Mouse (Mus musculus): ENCODE measurements at regions not wholly inside any gene's neighbourhood (a gene's known extent, or its start where the extent isn't known, plus 50 kb on each side); places are given as distances from the start of the nearest gene placed in this dataset.

GRCm38 (mm10) chr6:50742009-50742408 is 87.8 kb upstream of the Npvf start:
- Histone ChIP-seq H3K4me1 (ENCODE audit: control insufficient read depth, insufficient read depth, low read length) (no peaks in the 10 kb centered on the region; the same call in 1 of the 2 replicates), H3K4me3 (replicated peaks; ENCODE audit: control insufficient read depth, low read depth, low read length) (no peak overlapping the region), H3K27ac (ENCODE audit: control insufficient read depth, insufficient read depth, low read depth, low read length, poor library complexity) (no peak overlapping the region)
- 72% methylated on average over 4 of the region's 4 CpGs for WGBS
- TF ChIP-seq CTCF (IDR thresholded peaks at IDR 0.05; ENCODE audit: control insufficient read depth, insufficient read depth, low read length) (no peak), POLR2A (IDR thresholded peaks at IDR 0.05; ENCODE audit: borderline replicate concordance, control insufficient read depth, low read depth, low read length) (no peak)

- Histone ChIP-seq H3K27ac (ENCODE audit: control insufficient read depth, insufficient read depth, low read depth, low read length, poor library complexity) (no peak overlapping the region), H3K4me3 (replicated peaks; ENCODE audit: control insufficient read depth, low read depth, low read length) (no peak overlapping the region), H3K4me1 (ENCODE audit: control insufficient read depth, insufficient read depth, low read length) (no peaks in the 10 kb centered on the region; the same call in 1 of the 2 replicates)
- WGBS, result 62% methylated on average over 6 of the region's 6 CpGs
- no peak for TF ChIP-seq POLR2A (IDR thresholded peaks at IDR 0.05; ENCODE audit: borderline replicate concordance, control insufficient read depth, low read depth, low read length)
- TF ChIP-seq CTCF (IDR thresholded peaks at IDR 0.05; ENCODE audit: control insufficient read depth, insufficient read depth, low read length), result no peak
These were observed 90.4 kb upstream of the Npvf start for GRCm38 (mm10) chr6:50744462-50745166.

- Histone ChIP-seq H3K4me3 (replicated peaks; ENCODE audit: control insufficient read depth, low read depth, low read length) (no peak overlapping the region), H3K27ac (ENCODE audit: control insufficient read depth, insufficient read depth, low read depth, low read length, poor library complexity) (no peak overlapping the region), H3K4me1 (ENCODE audit: control insufficient read depth, insufficient read depth, low read length) (no peaks in the 10 kb centered on the region)
- WGBS, result 78% methylated on average over 7 of the region's 7 CpGs
- TF ChIP-seq CTCF (IDR thresholded peaks at IDR 0.05; ENCODE audit: control insufficient read depth, insufficient read depth, low read length), result no peak
- no peak for TF ChIP-seq POLR2A (IDR thresholded peaks at IDR 0.05; ENCODE audit: borderline replicate concordance, control insufficient read depth, low read depth, low read length)
These were observed 98.9 kb upstream of the Npvf start for GRCm38 (mm10) chr6:50753151-50753550.

- 79% methylated on average over 12 of the region's 12 CpGs for WGBS
- no peak overlapping the region for H3K27ac ChIP-seq (ENCODE audit: control insufficient read depth, insufficient read depth, low read depth, low read length, poor library complexity)
- H3K4me1 ChIP-seq (ENCODE audit: control insufficient read depth, insufficient read depth, low read length), result no peaks in the 10 kb centered on the region
These were observed 100.5 kb upstream of the Npvf start for GRCm38 (mm10) chr6:50754786-50755185.

GRCm38 (mm10) chr6:50760367-50760766 is 106.1 kb upstream of the Npvf start:
- H3K27ac ChIP-seq (ENCODE audit: control insufficient read depth, insufficient read depth, low read depth, low read length, poor library complexity), result no peak overlapping the region
- no peak overlapping the region for H3K4me3 ChIP-seq (replicated peaks; ENCODE audit: control insufficient read depth, low read depth, low read length)
- no peak for TF ChIP-seq POLR2A (IDR thresholded peaks at IDR 0.05; ENCODE audit: borderline replicate concordance, control insufficient read depth, low read depth, low read length)
- TF ChIP-seq CTCF (IDR thresholded peaks at IDR 0.05; ENCODE audit: control insufficient read depth, insufficient read depth, low read length), result no peak
- 70% methylated on average over 6 of the region's 6 CpGs for WGBS
- no peaks in the 10 kb centered on the region for H3K4me1 ChIP-seq (ENCODE audit: control insufficient read depth, insufficient read depth, low read length)

More at GRCm38 (mm10) chr6:50754786-50755185, 100.5 kb upstream of the Npvf start:
- H3K4me3 ChIP-seq (replicated peaks; ENCODE audit: control insufficient read depth, low read depth, low read length), result no peak overlapping the region
- TF ChIP-seq CTCF (IDR thresholded peaks at IDR 0.05; ENCODE audit: control insufficient read depth, insufficient read depth, low read length), result no peak
- no peak for TF ChIP-seq POLR2A (IDR thresholded peaks at IDR 0.05; ENCODE audit: borderline replicate concordance, control insufficient read depth, low read depth, low read length)

GRCm38 (mm10) chr6:50763121-50763520 is 108.9 kb upstream of the Npvf start:
- 62% methylated on average over 4 of the region's 4 CpGs for WGBS
- Histone ChIP-seq H3K4me3 (replicated peaks; ENCODE audit: control insufficient read depth, low read depth, low read length) (no peak overlapping the region), H3K4me1 (ENCODE audit: control insufficient read depth, insufficient read depth, low read length) (no peaks in the 10 kb centered on the region), H3K27ac (ENCODE audit: control insufficient read depth, insufficient read depth, low read depth, low read length, poor library complexity) (no peak overlapping the region)
- TF ChIP-seq CTCF (IDR thresholded peaks at IDR 0.05; ENCODE audit: control insufficient read depth, insufficient read depth, low read length) (no peak), POLR2A (IDR thresholded peaks at IDR 0.05; ENCODE audit: borderline replicate concordance, control insufficient read depth, low read depth, low read length) (no peak)

- WGBS, result 67% methylated on average over 14 of the region's 14 CpGs
- TF ChIP-seq POLR2A (IDR thresholded peaks at IDR 0.05; ENCODE audit: borderline replicate concordance, control insufficient read depth, low read depth, low read length), result no peak
- TF ChIP-seq CTCF (IDR thresholded peaks at IDR 0.05; ENCODE audit: control insufficient read depth, insufficient read depth, low read length), result no peak
These were observed 112.2 kb upstream of the Npvf start for GRCm38 (mm10) chr6:50766442-50766915.

GRCm38 (mm10) chr6:50767126-50767525 is 112.9 kb upstream of the Npvf start:
- Histone ChIP-seq H3K27ac (ENCODE audit: control insufficient read depth, insufficient read depth, low read depth, low read length, poor library complexity) (no peak overlapping the region), H3K4me1 (ENCODE audit: control insufficient read depth, insufficient read depth, low read length) (no peaks in the 10 kb centered on the region; the same call in 1 of the 2 replicates), H3K4me3 (replicated peaks; ENCODE audit: control insufficient read depth, low read depth, low read length) (no peak overlapping the region)
- 80% methylated on average over 6 of the region's 6 CpGs for WGBS
- no peak for TF ChIP-seq CTCF (IDR thresholded peaks at IDR 0.05; ENCODE audit: control insufficient read depth, insufficient read depth, low read length)
- no peak for TF ChIP-seq POLR2A (IDR thresholded peaks at IDR 0.05; ENCODE audit: borderline replicate concordance, control insufficient read depth, low read depth, low read length)

More at GRCm38 (mm10) chr6:50766442-50766915, 112.2 kb upstream of the Npvf start:
- Histone ChIP-seq H3K27ac (ENCODE audit: control insufficient read depth, insufficient read depth, low read depth, low read length, poor library complexity) (no peak overlapping the region), H3K4me3 (replicated peaks; ENCODE audit: control insufficient read depth, low read depth, low read length) (no peak overlapping the region), H3K4me1 (ENCODE audit: control insufficient read depth, insufficient read depth, low read length) (no peaks in the 10 kb centered on the region; the same call in 1 of the 2 replicates)

All from bone marrow, adult 2 months (tissue).